Mouse (Mus musculus) megakaryocyte, adult 5-6 weeks (primary cell): ENCODE results near the gene Lrch3. TPM values are rescaled to one million over a fixed set of nuclear protein-coding genes. Genes with fewer than 3 reads are reported as not detected.

Experiments used
- ATAC-seq: 2 replicates; pipeline ENCODE4 v1.8.0; 2016; ENCODE audit warnings: mild to moderate bottlenecking, inconsistent platforms; ENCODE audit not compliant: poor library complexity, severe bottlenecking
- total RNA-seq, 2 experiments: library from RNA; stranded (forward) in 1 of 2; stranded (reverse) in 1 of 2; fragments of 153-499, 151-499 nt in 1 of 2; fragments of 221-1000, 200-1000 nt in 1 of 2; gene quantifications; 2 replicates each; pipeline versions ENCODE4 v1.2.3 to v1.2.4; 2015 to 2017

Gene Lrch3
- total RNA-seq, 2 experiments from 2014 or later, result 23.9 to 24.5 TPM

DNA sequence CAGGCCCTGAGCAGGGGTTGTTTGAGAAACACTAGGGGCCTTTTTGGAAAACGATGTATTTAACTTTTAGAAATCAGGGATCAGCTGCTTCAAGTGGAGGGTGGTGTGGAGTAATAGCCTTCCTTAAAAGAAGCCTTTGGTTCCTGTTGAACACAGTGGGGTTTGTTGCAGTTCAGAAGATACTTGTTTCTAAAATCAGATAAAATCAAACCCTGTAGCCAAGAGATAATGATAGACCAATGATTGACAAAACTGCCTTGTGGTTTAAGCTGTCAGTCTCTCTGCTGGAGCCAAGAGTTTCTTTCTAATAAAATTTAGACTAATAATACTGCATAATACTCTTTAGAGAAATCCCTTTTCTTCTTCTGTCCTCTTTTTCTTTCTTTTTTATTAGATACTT is 66.3 kb downstream of the Lrch3 start:
- no peak for ATAC-seq

DNA sequence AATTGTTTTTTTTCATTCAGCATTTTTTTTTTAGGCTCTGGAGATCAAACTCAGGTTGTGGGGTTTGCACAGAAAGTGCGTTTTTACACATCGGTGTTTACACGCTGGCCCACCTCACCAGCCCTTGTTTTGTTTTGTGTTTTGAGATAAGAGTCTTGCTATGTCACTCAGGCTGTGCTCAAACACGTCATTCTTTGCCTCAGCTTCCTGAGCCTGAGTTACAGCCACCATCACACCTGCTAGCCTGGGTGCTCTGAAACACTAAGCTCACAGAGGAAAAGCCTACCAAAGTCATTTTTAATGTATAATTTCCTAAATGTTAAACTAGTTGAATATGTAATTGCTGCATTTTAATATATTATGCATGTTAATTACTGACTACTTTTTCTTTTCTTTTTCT is 67.5 kb downstream of the Lrch3 start:
- no peak for ATAC-seq

DNA sequence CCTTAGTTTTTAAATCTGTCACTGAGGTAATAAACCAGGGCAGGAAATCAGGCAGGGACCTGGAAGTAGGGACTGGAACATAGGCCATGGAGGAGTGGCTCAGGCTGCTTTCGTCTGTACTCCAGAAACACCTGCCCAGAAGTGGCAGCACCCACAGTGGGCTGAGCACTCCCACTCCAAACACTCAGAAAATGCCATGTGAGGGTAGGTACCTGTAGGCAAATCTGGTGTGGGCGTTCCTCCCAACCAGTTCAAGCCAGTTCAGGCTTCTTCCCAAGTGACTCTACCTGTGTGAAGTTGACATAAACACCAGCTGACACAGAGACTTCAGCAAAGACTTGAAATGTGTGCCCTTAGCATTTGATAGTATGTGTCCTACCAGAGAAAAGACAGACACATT is 70.7 kb downstream of the Lrch3 start:
- ATAC-seq, result no peak

DNA sequence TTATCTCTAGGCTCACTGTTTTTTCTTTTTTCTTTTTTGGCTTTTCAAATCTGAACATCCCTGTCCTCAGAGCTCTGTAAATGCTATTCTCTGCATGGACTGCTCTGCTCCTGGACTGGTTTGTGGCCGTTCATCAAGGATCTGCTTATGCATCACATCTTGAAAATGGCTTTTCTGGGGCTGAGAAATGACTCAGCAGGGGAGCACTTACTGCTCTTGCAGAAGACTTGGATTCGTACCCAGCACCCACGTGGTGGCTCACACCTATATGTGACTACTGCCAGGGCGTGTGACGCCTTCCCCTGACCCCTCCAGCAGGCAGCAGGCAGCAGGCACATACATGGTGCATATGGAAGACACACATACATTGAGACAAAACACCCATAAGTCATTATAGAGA is 78.3 kb downstream of the Lrch3 start:
- no peak for ATAC-seq

DNA sequence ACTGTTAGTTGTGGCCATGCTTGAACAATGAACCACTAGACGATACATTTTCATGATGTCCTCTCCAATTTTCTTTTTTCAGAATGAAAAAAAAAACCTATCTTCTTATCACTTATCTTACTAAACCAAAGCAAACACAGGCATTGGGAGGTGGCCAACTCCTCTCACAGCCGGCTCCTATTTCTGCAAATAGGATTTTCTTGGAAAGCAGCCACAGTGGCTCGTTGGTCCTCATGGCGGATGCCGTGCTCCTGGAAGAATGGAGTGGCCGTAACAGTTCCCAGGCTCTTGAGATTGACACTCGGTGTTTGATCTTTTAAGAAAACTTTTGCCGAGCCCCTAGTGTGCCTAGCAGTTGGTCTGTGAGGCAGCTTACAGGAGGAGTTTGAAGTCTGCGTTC is 91.3 kb downstream of the Lrch3 start:
- ATAC-seq, result no peak

DNA sequence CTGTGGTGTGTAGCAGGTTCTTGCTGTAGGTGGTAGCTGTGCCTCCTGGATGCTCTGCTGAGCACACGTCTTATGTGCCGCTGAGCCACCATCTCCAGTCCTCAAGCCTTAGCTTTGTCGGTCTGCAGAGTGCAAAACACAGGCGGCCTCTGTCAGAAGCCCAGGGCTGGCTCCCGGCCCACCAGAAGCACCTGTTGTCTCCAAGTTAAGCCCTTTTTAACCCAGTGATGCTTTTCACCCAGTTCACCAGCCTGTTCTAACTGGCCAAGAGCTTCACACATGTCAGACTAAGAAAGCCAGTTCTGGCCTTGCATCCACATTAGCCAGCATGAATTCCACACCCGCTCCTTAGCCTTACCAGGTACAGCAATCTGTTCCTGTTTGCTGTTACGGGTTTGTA is 93.0 kb downstream of the Lrch3 start:
- ATAC-seq, result no peak

DNA sequence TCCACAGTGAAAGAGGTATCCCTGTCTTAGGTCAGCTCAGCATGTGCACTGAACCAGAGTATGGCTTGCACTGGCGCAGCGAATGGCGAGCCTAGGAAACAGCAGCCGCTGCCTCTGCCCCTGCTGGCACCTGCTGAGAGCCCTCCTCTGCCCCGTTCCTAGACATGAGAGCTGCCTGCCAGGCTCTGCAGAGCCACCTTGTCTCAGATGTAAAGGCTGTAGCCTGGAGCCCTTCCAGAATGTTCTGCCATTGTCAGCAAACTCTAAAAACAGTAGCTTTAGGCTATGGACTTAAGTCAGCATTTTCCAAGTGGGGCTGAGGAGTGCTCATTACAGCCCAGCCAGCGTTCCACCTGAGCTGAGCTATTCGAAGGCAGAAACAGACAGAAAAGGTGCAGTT is 93.5 kb downstream of the Lrch3 start:
- no peak for ATAC-seq

DNA sequence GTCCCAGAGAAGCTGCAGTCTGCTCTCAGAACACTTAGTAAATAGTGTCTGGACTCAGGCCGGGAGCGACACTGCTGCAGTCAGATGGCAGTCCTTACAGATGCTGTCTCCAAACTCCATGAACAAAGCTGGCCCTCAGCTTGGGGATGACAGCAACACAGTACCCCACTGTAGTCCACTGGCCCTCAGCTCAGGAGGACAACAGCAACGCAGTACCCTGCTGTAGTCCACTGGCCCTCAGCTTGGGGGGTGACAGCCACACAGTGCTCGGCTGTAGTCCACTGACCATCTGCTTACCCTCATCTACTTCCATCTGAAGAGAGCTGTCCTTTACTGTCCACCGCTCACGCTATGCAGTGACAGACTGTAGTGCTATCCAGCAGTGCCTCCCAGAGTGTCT is 96.3 kb downstream of the Lrch3 start:
- ATAC-seq, result no peak

DNA sequence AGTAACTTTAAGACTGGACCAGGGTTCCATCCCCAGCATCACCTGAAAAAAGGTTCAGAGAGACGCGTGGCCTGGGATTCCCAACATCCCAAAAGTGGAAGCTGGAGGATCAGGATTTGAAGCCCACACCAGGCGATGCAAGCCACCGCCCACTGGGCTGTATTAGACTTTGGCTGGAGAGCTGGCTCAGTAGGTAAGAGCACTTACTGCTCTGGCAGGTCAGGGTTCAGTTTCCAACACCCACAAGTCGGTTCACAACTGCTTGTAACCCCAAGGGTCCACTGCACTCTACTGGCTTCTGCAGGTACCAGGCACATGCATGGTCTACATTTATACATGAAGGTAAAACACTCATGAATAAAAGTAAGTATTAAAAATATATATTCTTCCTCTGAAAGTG is 99.9 kb downstream of the Lrch3 start:
- ATAC-seq, result no peak

DNA sequence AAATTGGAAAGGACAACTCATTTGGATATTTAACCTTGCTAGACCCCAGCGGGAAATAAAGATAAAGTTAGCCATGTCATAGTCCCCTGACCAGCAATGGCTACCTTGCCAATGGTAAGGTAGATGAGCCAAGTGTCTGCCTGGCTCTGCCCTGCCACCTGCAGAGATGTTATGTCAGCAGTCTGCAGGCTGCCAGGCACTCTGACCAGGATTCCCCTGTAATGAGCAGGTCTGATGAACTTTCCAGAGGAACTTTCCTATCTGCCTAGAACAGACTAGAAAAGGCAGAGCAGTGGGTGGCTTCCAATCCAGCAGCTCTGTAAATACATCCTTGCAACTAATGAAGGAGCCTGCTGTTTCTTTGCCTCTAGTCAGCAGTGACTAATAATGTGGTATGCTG is 101.0 kb downstream of the Lrch3 start:
- no peak for ATAC-seq

DNA sequence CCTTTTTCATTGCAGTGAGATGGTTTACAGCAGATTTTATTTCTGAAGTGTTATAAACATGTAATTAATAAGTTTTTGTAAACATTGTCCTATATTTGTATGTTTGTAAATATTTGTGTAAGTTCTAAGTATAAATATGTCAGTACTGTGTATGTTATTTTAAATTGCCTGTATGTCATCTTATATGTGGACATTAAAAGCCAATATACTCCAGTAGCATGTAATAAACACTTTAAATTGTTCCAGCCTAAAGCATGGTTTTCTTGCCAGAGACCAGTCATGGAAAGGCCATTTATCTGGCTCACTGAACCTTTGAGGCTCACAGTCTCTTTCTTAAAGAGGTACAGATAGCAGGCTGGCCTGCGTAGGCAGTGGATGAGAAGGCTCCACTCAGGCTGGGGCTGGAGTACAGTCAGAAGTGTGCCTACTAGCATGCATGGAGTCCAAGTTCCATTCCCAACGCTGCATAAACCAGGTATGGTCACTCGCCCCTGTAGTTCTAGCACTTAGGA is 101.6 kb downstream of the Lrch3 start:
- ATAC-seq, result no peak

DNA sequence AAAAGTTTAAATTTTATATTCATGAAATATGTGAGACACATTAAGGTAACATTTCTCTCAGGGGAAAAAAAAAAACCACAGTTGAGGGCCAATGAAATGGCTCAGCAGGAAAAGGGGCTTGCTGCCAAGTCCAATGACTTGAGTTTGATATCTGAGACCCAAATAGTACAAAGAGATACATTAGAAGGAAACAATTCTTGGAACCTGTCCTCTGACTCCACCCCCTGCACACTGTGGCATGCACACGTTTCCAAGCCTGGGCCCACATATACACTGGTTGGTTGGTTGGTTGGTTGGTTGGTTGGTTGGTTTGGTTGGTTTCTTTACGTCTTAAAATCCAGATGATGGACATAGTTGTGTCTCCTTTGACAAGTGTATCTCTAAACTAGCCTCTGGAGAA is 102.1 kb downstream of the Lrch3 start:
- ATAC-seq, result no peak

DNA sequence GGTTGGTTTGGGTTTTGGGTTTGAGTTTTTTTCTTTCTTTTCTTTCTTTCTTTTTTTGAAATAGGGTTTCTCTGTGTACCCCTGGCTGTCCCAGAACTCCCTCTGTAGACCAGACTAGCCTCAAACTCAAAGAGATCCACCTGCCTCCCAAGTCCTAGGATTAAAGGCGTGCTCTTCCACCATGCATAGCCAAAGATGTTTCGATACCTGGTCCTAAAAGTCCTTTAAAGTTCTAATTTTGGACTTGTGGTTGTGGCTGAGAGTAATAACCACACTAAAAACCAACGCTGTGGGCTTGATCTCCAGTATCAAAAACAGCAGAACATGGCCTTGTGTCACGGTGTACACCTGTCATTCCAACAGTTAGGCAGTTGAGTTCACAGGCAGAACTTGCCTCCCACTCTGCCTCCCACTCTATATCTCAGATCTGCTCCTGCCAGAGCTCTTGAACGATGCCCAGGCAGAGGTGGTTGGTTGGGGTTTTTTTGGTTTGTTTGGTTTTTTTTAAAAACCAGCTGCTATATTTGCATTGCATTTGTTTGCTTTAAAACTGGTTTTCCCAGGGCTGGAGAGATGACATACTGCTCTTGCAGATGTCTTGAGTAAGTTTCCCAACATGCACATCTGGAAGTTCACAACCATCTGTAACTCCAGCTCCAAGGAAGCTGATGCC is 103.9 kb downstream of the Lrch3 start:
- no peak for ATAC-seq

DNA sequence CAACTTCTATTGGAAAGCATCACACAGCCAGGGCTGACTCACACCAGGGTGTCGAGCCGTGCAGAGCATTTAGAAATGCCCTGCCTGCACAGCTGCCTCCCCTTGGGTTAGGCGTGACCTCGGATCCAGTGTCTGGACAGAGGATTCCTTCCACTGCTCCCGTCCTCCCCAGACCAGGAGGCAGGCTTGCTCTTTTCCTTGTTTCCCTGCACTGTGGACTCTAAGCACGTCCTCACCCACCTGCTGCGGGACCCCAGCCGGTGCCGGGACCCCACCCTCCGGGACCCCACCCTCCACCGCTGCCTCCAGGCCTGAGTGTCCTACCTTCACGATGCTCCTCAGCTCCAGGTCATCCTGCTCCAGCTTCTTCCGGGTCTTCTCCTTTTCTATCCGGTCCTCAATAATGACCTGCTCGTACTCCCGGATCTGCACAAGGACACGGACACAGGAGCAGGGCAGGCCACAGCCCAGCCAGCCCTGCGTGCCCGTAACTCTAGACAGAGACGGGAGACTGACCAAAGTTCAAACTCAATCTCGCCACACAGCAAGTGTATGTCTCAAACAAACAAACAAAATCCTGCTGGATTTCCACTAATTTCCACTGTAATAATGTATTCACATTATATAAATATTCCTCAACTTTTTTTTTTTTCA is 105.3 kb downstream of the Lrch3 start:
- ATAC-seq, result no peak

DNA sequence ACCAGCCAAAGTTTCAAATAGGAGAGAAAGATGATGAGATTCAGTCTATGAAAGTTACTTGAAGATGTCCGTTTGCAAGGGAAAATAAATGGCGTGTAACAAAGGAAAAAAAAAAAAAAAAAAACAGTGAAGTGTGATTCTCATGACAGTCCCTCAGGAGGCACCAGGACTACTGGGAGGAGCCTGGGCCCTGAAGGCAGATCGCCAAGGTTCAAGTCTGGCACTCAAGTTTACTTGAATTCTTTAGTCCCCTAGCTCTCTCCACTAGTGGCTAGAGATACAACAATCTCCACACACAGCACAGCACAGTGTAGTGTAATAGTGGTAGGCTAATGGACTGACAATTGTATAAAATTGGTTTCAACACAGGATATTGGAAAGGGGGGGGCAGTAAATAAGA is 107.5 kb downstream of the Lrch3 start:
- no peak for ATAC-seq

DNA sequence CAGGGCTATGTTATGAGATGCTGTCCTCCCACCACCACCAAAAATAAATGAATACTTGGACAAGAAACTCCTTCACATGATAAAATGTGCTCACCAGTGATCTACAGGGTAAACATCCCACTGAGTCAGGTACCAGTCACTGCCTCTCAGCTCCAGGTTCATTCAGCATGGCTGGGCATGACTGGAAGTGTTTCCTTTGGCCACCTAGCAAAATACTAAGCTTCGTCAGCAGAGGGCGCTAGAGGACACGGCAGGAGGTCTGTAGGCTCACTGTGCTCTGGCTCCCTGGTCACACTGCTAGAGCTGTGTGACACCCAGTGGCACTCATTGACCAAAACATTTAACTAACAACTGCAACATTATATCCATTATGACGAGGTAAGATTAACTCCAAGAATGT is 109.8 kb downstream of the Lrch3 start:
- ATAC-seq, result peak; percentile 96

DNA sequence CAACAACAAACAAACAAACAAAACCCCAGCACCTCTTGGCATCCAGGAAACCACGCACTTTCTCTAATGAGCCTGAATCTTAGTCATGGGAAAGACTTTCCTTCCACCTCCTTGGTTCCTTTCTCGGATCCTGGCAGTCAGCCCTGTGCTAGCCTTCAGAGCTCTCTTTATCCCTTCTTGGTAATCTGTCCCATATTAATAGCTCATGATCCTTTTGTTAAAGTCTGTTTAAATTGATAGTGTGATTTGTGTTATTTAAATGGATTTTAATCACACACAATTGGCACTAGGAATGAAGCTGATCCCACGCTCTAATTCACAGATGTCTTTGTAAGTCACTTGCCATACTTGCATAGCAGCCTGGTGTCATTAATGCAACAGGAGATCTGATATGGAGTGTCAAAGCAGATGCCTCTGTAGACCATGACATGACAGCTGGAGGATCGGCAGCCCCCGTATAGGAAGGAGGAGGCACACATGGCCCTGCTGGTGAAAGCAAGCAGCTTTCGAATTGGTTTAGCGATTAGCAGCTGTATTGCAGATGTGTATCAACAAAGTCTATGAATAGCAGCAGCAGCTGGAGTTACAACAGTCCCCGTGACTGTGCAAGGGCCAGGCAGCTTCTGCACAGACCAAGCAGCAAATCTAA is 110.7 kb downstream of the Lrch3 start:
- no peak for ATAC-seq

DNA sequence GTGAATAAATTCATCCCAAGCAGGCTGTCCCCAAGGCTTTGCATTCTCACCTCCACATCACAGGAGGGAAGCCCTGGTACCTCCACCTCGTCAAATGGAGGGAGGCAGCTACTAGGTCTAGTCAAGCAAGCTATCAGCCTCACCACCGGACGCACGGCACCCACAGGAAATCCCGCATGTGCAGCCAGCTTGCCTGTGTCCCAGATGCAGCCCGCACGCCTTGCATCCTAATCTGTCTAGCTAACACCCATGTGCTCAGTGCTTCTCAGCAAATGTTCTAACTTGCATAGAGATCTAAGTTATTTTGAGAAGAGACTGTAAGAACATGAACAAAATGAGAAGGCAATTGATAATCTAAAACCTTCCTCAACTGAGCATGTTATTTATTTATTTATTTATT is 112.5 kb downstream of the Lrch3 start:
- no peak for ATAC-seq

DNA sequence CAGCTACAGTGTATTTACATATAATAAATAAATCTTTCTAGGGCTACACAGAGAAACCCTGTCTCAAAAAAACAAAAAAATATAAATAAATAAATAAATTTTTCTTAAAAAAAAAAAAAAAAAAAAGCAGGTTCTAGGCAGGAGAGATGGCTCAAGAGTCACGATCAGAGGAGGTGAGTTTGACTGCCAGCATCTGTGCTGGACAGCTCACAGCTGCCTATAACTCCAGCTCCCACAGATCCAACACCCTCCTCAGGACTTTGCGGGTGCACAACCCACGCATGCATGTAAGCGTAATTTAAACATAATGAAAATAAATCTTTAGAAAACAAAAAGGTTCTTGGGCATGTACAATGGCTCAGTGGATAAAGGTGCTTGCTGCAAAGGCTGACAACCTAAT is 122.1 kb downstream of the Lrch3 start:
- no peak for ATAC-seq

DNA sequence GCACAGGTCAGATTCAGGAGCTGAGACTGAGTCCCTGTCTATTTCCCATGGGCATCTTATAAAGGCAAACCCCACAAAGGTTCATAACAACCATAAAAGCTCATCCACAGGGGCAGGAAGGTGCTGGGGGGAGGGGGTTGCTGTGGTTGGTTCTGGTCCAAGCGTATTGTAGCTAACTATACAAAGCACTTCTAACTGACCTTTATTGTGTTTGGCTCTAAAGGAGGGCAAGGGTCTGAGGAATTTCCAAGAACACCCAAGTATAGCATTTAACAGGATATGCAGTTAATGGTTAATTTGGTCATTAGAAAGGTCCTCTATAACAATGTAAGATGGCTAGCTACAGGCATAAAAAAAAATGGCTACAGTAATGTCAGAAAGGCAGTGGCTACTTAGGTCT is 128.8 kb downstream of the Lrch3 start:
- ATAC-seq, result no peak

DNA sequence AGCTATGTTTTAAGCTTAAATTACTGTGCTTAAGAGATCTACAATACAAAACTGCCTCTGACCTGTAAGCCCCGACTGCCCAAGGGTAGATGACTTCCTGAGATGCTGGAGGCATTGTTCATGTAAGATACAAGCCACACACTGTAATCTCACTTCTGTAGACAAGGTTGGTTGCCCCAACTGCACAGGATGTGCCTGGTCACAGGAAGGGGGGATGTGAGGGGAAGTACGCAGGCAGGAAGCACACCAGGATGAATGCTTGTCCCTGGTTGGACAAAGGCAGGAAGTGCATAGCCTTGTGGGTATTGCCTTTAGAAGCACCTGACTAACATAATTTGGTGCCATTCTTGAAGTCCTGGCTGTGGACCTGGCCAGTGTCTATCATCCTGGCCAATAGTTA is 129.4 kb downstream of the Lrch3 start:
- peak; percentile 59 for ATAC-seq

DNA sequence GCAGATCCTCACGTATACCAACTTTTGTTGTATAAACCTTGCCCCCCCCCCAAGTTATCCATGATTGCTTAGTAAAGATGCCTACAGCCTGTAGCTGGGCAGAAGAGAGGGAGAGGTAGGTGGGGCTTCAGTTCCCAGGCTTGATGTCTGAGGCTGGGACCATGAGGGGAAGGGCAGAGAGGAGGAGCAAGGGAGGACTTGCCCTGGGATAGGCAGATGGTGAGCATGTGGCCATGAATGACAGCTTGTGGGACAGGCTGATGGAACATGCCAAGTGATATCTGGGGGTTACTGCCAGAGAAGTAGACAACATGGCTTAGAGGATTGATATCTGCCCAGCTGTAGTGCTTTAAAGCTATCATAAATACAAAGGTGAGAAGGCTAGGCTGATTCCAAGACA is 134.1 kb downstream of the Lrch3 start:
- ATAC-seq, result no peak
